Mouse (Mus musculus) stomach, embryonic 16.5 days (tissue): Measurements from ENCODE around the gene Dchs2. TPM values are rescaled to one million over a fixed set of nuclear protein-coding genes. Genes with fewer than 3 reads are reported as not detected.
"Not testable (repeated sequence)": the region's sequence is repeated elsewhere in the genome, so short reads cannot be mapped to it uniquely, and the experiment has no call there.

ENCODE experiments used
- ATAC-seq: fragments of 200-750 bp; cut with Nextera tagmentation; 2 replicates; pipeline ENCODE4 v1.8.0; 2017; ENCODE audit warnings: moderate number of reproducible peaks, moderate TSS enrichment; ENCODE audit not compliant: insufficient read depth, low FRiP score
- H3K27ac ChIP-seq: fragments of 300-500 bp; sonication (generic); 2 replicates; pipeline ENCODE4 v1.5.1; 2014; ENCODE audit warnings: low read length
- H3K27me3 ChIP-seq: fragments of 300-500 bp; sonication (generic); 2 replicates; pipeline ENCODE4 v1.6.1; 2014; ENCODE audit warnings: low read length, control low read depth, mixed read lengths; ENCODE audit not compliant: control insufficient read depth, insufficient read depth
- H3K36me3 ChIP-seq: fragments of 300-500 bp; sonication (generic); 2 replicates; pipeline ENCODE4 v1.6.1; 2014; ENCODE audit warnings: low read length; ENCODE audit not compliant: control insufficient read depth, insufficient read depth
- H3K4me1 ChIP-seq: fragments of 300-500 bp; sonication (generic); 2 replicates; pipeline ENCODE4 v1.6.1; 2014; ENCODE audit warnings: low read length, control low read depth, mixed read lengths; ENCODE audit not compliant: control insufficient read depth, insufficient read depth
- H3K4me2 ChIP-seq: fragments of 300-500 bp; sonication (generic); 2 replicates; pipeline ENCODE4 v1.6.1; 2014; ENCODE audit warnings: low read depth, low read length, mixed read lengths
- H3K4me3 ChIP-seq: fragments of 300-500 bp; sonication (generic); replicated peaks from 2 replicates; pipeline ENCODE4 v1.5.1; 2014; ENCODE audit warnings: mild to moderate bottlenecking, low read length
- H3K9ac ChIP-seq: fragments of 300-500 bp; sonication (generic); 2 replicates; pipeline ENCODE4 v1.6.1; 2014; ENCODE audit warnings: low read length
- H3K9me3 ChIP-seq: fragments of 300-500 bp; sonication (generic); replicated peaks from 2 replicates; pipeline ENCODE4 v1.6.1; 2016; ENCODE audit warnings: low read length, control low read depth; ENCODE audit not compliant: control insufficient read depth
- WGBS: fragments of 180-500 bp; shearing (Covaris S2); extraction: QIAGEN DNeasy Blood & Tissue Kit; methylation state at CpG from one replicate; pipeline ENCODE4 v1.1.7; 2014; 5-methylcytosine and 5-hydroxymethylcytosine counted together
- polyA plus RNA-seq: library from polyadenylated mRNA; unstranded; fragments of >200 nt; fragmentation: Nextera tagmentation; extraction: Ambion mirVana; gene quantifications from 2 replicates; pipeline ENCODE4 v1.2.1, GENCODE M21; 2015

Dchs2 gene
- polyA plus RNA-seq, 1 experiment from 2014 or later, result 0.62 TPM

DNA sequence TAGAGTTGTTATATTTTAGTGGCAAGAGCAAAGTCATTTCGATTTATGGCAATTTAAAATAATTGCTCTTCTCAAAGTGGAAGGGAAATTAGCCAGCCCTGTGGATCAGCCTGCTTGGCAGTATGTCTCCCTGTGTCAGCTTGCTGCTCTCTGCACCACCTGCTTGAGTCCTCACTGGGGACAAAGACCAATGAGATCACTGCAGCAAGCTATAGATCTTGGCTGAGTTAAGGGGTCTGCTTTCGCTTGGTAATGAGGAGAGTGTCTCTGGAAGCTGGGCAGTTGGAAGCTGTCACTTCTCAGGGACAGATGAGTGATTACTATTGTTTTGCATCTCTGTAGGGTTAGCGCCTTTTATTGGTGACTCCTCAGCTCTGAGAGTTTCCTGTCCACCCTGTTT is 14.9 kb upstream of the Dchs2 start:
- H3K27me3 ChIP-seq, result no peaks in the 10 kb centered on the region
- no peak overlapping the region for H3K4me2 ChIP-seq
- 23% methylated on average over 3 of the region's 3 CpGs for WGBS
- no peak overlapping the region for H3K27ac ChIP-seq
- no peak for ATAC-seq
- no peak overlapping the region for H3K9ac ChIP-seq
- H3K4me1 ChIP-seq, result no peaks in the 10 kb centered on the region; the same call in 1 of the 2 replicates
- no peaks in the 10 kb centered on the region for H3K36me3 ChIP-seq
- no peak overlapping the region for H3K4me3 ChIP-seq
- no peaks in the 10 kb centered on the region for H3K9me3 ChIP-seq

DNA sequence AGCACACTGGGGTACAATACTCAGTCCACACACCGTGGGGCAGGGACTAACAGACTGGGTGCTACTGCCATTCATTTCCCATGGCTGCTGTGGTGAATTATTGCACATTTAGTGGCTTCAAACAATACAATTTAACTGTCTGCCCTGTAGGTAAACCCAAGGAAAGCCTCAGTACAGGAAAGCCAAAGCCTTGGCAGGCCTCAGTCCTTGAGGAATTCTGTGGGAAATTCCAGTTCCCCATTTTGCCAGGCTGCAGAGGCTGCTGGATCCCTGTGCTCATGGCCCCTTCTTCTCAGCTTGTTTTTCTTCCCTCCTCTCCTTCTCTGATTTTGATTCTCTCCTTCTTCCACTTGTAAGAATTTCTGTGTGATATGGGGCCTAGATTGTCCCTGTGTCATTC is 12.8 kb upstream of the Dchs2 start:
- Histone ChIP-seq H3K9ac (no peak overlapping the region), H3K27ac (no peak overlapping the region), H3K4me2 (no peak overlapping the region), H3K27me3 (no peaks in the 10 kb centered on the region), H3K36me3 (no peaks in the 10 kb centered on the region), H3K4me1 (no peaks in the 10 kb centered on the region; the same call in 1 of the 2 replicates), H3K9me3 (no peaks in the 10 kb centered on the region), H3K4me3 (no peak overlapping the region)
- ATAC-seq, result no peak
- 50% methylated on average over 1 of the region's 1 CpGs for WGBS

DNA sequence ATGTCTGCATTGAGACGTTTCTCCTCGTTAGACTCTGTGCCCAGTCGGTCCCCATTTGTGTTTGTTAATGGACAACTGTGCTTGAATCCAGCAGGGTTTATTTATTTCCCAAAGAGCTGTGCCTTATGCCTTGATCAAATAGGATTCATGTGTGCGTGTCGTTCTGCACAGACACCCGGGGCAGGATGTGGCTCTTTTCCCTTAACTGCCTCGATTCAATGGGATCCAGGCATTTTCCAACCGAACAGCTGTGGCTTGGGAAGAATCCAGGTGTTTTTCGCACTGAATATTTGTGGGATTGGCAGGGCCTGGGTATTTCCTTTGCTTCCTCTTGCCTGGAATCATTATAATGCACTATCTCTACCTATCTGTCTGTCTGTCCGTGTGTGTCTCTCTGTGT is 10.2 kb upstream of the Dchs2 start:
- H3K9me3 ChIP-seq, result no peaks in the 10 kb centered on the region
- H3K4me3 ChIP-seq, result no peak overlapping the region
- no peak for ATAC-seq
- no peaks in the 10 kb centered on the region for H3K27me3 ChIP-seq
- H3K36me3 ChIP-seq, result no peaks in the 10 kb centered on the region
- WGBS, result 61% methylated on average over 10 of the region's 10 CpGs
- H3K27ac ChIP-seq, result no peak overlapping the region
- no peak overlapping the region for H3K9ac ChIP-seq
- H3K4me2 ChIP-seq, result no peak overlapping the region
- no peaks in the 10 kb centered on the region; the same call in 1 of the 2 replicates for H3K4me1 ChIP-seq

DNA sequence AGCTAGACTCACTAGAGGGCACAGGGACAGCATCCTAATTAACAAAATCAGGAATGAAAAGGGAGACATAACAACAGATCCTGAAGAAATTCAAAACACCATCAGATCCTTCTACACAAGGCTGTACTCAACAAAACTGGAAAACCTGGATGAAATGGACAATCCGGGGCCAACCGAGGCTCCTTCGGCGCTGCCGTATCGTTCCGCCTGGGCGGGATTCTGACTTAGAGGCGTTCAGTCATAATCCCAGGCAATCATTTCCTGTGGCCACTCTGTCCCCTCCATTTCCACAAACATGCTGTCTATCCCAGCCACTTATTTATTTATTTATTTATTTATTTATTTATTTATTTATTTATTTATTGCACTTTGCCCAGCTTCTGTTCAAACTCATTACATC is 3.8 kb upstream of the Dchs2 start:
- H3K27me3 ChIP-seq, result peaks cover 36% of the 10 kb centered on the region
- not testable (repeated sequence) for H3K9me3 ChIP-seq, H3K4me2 ChIP-seq, ATAC-seq, H3K9ac ChIP-seq, H3K4me1 ChIP-seq, H3K36me3 ChIP-seq, H3K27ac ChIP-seq, H3K4me3 ChIP-seq
- 96% methylated on average over 9 of the region's 9 CpGs for WGBS

DNA sequence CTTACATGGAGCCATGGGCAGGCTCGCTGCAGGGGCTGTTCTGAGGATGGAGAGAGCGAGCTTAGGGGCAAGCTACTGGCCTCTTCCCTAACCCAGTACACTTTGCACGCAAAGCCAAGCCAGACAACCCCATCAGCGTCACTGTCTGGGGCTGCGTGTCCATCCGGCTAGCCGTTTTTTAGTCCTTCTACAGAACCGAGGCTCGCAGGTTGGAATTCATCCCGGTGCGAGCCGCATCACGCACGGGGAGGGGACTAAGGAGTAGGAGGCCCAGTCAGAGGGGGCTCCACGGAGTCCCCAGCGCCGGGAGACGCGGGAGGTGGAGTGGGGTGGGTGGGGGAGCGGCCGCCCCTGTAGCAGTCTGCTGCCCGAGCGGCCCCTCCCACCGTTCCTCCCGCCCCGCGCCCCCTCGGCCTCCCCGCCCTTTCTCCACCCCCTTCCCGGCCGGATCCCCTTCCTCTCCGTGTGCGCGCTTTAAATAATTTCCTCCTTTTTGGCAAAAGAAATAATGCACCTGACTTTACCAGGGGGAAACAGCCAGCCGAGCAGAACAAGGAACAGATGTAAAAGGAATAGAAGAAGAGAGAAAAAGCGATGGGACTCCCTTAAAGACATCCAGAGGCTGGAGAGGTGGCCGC is 541 bp upstream of the Dchs2 start:
- Histone ChIP-seq H3K4me1 (peaks cover 7% of the 10 kb centered on the region), H3K36me3 (no peaks in the 10 kb centered on the region), H3K9ac (peak overlapping the region; percentile 60), H3K27ac (peak overlapping the region; percentile 60), H3K4me3 (peak overlapping the region; percentile 52), H3K9me3 (no peaks in the 10 kb centered on the region), H3K27me3 (peaks cover 56% of the 10 kb centered on the region), H3K4me2 (peak overlapping the region; percentile 87)
- peak; percentile 86 for ATAC-seq
- under 1% methylated on average over 37 of the region's 37 CpGs for WGBS

DNA sequence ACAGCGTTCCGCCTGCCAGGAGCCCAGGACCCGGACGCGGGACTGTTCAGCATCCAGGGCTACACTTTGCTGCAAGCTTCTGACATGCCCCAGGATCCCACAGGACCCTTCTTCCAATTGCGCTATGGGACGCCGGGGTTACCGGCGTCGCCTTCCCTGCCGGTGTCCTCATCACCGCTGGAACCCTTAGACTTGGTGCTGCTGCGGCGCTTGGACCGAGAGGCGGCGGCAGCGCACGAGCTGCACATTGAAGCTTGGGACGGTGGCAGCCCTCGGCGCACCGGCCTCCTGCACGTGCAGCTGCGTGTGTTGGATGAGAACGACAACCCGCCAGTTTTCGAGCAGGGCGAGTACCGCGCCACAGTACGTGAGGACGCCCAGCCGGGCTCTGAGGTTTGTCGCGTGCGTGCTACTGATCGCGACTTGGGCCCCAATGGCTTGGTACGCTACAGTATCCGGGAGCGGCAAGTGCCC is 738 bp downstream of the Dchs2 start:
- Histone ChIP-seq H3K4me1 (peaks cover 7% of the 10 kb centered on the region), H3K9ac (peak overlapping the region; percentile 60; the same call in 1 of the 2 replicates), H3K9me3 (no peaks in the 10 kb centered on the region), H3K27me3 (peaks cover 56% of the 10 kb centered on the region), H3K27ac (no peak overlapping the region), H3K4me3 (peak overlapping the region; percentile 52), H3K36me3 (no peaks in the 10 kb centered on the region), H3K4me2 (peak overlapping the region; percentile 87)
- under 1% methylated on average over 43 of the region's 43 CpGs for WGBS
- no peak for ATAC-seq

DNA sequence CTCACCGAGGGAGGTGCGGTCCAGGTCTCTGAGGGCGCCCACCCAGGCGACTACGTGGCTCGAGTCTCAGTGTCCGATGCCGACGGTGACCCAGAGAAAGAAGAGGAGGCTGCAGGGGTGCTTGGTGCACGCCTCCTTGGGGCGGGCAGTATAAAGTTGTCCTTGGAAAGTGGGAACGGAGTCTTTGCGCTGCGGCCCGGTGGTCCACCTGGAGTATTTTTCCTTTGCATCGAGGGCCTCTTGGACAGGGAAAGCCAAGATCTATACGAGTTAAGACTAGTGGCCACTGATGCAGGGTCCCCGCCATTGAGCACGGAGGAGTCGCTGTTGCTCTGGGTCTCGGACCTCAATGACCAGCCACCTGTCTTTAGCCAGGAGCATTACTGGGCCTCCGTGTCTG is 1.4 kb downstream of the Dchs2 start:
- 6% methylated on average over 22 of the region's 22 CpGs for WGBS
- no peaks in the 10 kb centered on the region for H3K36me3 ChIP-seq
- H3K4me1 ChIP-seq, result peaks cover 7% of the 10 kb centered on the region
- H3K27me3 ChIP-seq, result peaks cover 56% of the 10 kb centered on the region
- no peaks in the 10 kb centered on the region for H3K9me3 ChIP-seq
- no peak overlapping the region for H3K27ac ChIP-seq
- 0 out of 2 replicates have a peak overlapping the region, but pooled peaks have one; percentile 60 for H3K9ac ChIP-seq
- peak overlapping the region; percentile 87 for H3K4me2 ChIP-seq
- no peak for ATAC-seq
- H3K4me3 ChIP-seq, result peak overlapping the region; percentile 52

DNA sequence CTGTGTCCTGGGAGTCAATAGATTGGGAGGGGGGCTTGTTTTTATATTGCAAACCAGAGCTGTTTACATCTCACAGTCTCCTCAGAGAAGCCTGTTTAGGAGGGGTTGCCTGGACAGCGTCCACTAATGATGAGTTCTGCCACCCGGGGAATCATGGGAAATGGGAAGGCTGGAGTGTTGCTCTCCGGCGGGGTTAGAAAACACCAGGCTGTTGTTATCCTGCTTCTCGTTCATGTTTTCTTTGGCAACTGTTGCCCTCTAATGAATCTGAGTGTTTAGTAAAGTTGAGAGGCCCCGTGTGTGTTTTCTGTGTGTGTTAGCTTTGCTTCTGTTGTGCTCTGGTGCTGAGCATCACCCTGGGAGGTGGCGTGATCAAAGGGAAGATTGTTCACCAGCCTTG is 8.7 kb downstream of the Dchs2 start:
- no peak overlapping the region for H3K9ac ChIP-seq
- no peak overlapping the region for H3K4me3 ChIP-seq
- no peaks in the 10 kb centered on the region for H3K27me3 ChIP-seq
- no peaks in the 10 kb centered on the region for H3K4me1 ChIP-seq
- no peaks in the 10 kb centered on the region for H3K36me3 ChIP-seq
- no peak for ATAC-seq
- WGBS, result 59% methylated on average over 7 of the region's 7 CpGs
- H3K27ac ChIP-seq, result no peak overlapping the region
- H3K9me3 ChIP-seq, result no peaks in the 10 kb centered on the region
- H3K4me2 ChIP-seq, result no peak overlapping the region

DNA sequence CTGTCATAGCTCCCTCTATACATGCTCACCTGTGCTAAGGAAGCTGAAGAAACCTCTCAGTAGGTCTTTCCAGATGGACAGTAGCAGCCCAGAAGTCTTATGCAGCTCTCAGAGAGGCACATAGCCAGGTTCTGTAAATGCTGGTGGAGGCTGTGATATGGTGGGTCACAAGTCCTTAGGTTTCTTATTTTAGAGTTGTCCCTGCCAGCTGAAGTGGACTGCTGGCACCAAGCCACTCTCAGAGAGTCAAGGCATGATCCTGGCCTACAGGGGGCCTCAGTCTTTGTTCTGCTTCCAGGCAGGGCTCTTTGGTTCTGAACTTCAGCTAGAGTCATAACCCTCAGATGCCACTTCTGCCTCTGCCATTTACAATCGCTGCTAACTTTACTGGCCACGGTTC is 11.1 kb downstream of the Dchs2 start:
- Histone ChIP-seq H3K4me3 (no peak overlapping the region), H3K9me3 (no peaks in the 10 kb centered on the region), H3K4me1 (no peaks in the 10 kb centered on the region), H3K27ac (no peak overlapping the region), H3K9ac (no peak overlapping the region), H3K4me2 (no peak overlapping the region), H3K36me3 (no peaks in the 10 kb centered on the region), H3K27me3 (no peaks in the 10 kb centered on the region)
- ATAC-seq, result no peak
- 59% methylated on average over 2 of the region's 2 CpGs for WGBS
